Mouse (Mus musculus): ENCODE measurements around the gene Atp4b. TPM values are rescaled to one million over a fixed set of nuclear protein-coding genes. Genes with fewer than 3 reads are reported as not detected.
"Not testable (repeated sequence)": the region's sequence is repeated elsewhere in the genome, so short reads cannot be mapped to it uniquely, and the experiment has no call there.

The Atp4b gene
- polyA plus RNA-seq, 1 experiment from 2014 or later, result not detected

DNA sequence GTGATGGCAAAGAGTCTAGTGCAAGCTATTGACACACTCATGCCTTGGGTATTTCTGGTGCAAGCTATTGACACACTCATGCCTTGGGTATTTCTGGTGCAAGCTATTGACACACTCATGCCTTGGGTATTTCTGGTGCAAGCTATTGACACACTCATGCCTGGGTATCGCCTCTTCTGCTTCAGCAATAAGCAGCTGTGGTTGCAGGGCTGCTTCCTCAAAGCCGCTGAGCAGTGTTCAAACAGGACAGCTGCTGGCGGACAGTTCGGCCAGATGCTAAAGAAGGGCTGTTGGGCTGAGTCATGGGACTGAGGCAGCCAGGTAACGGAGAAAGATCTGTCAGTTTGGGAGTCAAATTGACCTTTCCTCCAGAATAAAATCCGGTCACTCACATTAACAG lies 59.4 kb downstream of the Atp4b start:
- not testable (repeated sequence) for H3K36me3 ChIP-seq (ENCODE audit: control insufficient read depth, insufficient read depth, low read length); H3K4me2 ChIP-seq; H3K4me3 ChIP-seq (ENCODE audit: low read depth, low read length); H3K9me3 ChIP-seq (replicated peaks; ENCODE audit: control insufficient read depth, low read length); ATAC-seq (replicated peaks; ENCODE audit: insufficient number of reproducible peaks, low FRiP score, low TSS enrichment); H3K27ac ChIP-seq (ENCODE audit: low read depth, low read length); H3K27me3 ChIP-seq (ENCODE audit: control insufficient read depth, insufficient read depth, low read length); H3K9ac ChIP-seq (ENCODE audit: low read depth, low read length)
- H3K4me1 ChIP-seq (ENCODE audit: control insufficient read depth, insufficient read depth, low read length), result peaks cover 12% of the 10 kb centered on the region
- WGBS (ENCODE audit: insufficient replicate concordance), result 82% methylated on average over 6 of the region's 6 CpGs

Other genes starting within 250 kb of the Atp4b start
- 334 and 393 TPM in 2 replicates for gene Lamp1, start 237.7 kb downstream of the Atp4b start, polyA plus RNA-seq (2014; fragmentation: Nextera tagmentation; extraction: Ambion mirVana)
- gene Grtp1, start 196.2 kb downstream of the Atp4b start, polyA plus RNA-seq (2014; fragmentation: Nextera tagmentation; extraction: Ambion mirVana), result 28.2 and 30.6 TPM in 2 replicates
- gene Adprhl1, start 142.7 kb downstream of the Atp4b start, polyA plus RNA-seq (2014; fragmentation: Nextera tagmentation; extraction: Ambion mirVana), result 132 and 142 TPM in 2 replicates
- gene Dcun1d2, start 108.7 kb downstream of the Atp4b start, polyA plus RNA-seq (2014; fragmentation: Nextera tagmentation; extraction: Ambion mirVana), result 27.0 and 27.2 TPM in 2 replicates
- gene Tmco3, start 108.6 kb downstream of the Atp4b start, polyA plus RNA-seq (2014; fragmentation: Nextera tagmentation; extraction: Ambion mirVana), result 34.4 and 39.3 TPM in 2 replicates
- gene Tfdp1, start 58.1 kb downstream of the Atp4b start, polyA plus RNA-seq (2014; fragmentation: Nextera tagmentation; extraction: Ambion mirVana), result 108 and 114 TPM in 2 replicates
- gene Grk1, start 8.3 kb upstream of the Atp4b start, polyA plus RNA-seq (2014; fragmentation: Nextera tagmentation; extraction: Ambion mirVana), result 0.04 and 0.06 TPM in 2 replicates
- gene Tmem255b, start 38.4 kb upstream of the Atp4b start, polyA plus RNA-seq (2014; fragmentation: Nextera tagmentation; extraction: Ambion mirVana), result 0.25 and 0.33 TPM in 2 replicates
- 12.4 and 17.7 TPM in 2 replicates for gene Gas6, start 97.7 kb upstream of the Atp4b start, polyA plus RNA-seq (2014; fragmentation: Nextera tagmentation; extraction: Ambion mirVana)
- not detected in 2 replicates for gene 1700029H14Rik, start 165.6 kb upstream of the Atp4b start, polyA plus RNA-seq (2014; fragmentation: Nextera tagmentation; extraction: Ambion mirVana)